Comparison of ENCODE assay signal across 16 mouse cellular contexts in the genomic region with DNA sequence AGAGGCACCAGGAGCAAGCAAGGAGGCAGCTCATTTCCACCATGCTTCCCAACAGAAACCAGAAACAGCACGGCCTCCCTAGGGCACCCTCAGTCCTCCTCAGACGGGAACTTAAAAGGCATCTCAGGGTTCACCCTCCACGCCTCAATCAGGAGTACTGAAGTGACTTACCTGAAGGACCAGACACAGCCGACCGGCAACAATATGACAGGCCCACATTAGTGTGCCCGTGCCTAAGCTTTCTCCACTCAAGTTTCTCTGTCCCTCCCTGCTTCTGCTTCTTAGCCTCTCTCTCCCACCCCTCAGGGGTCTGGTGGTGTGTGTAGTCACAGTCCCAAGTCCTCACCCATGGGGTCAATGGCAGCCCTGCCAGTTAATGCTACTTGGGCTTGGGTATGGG. TPM values are rescaled to one million over a fixed set of nuclear protein-coding genes. Genes with fewer than 3 reads are reported as not detected.
"Had no signal": no experiment of that assay in that cellular context is flagged by ENCODE, and none has a peak within 500 bp of the region (broad histone marks: within the 10 kb centered on the region; RNA-seq: fewer than 3 reads in every experiment).

No protein-coding gene starts in this region.

- H3K4me3 ChIP-seq: hindbrain, embryonic 15.5 days; limb, embryonic 13.5 days; lung, embryonic 15.5 days; midbrain, embryonic 13.5 days had no signal

- ATAC-seq: inflammation-experienced regulatory T-cells, adult 6 months; midbrain, embryonic 13.5 days had no signal

- DNase-seq: kidney, adult 11 months; kidney, adult 9 months; kidney, postnatal 36 days; layer of hippocampus, adult 9-11 months; layer of hippocampus, postnatal 36 days; thymus, postnatal 14 days had no signal

- H3K27ac ChIP-seq: hindbrain, embryonic 15.5 days; kidney, postnatal 0 days; limb, embryonic 13.5 days; liver, embryonic 14.5 days; lung, embryonic 15.5 days; midbrain, embryonic 13.5 days; stomach, postnatal 0 days had no signal

- H3K4me2 ChIP-seq: hindbrain, embryonic 15.5 days; limb, embryonic 13.5 days; lung, embryonic 15.5 days; midbrain, embryonic 13.5 days had no signal

- H3K9ac ChIP-seq: hindbrain, embryonic 15.5 days; limb, embryonic 13.5 days; liver, embryonic 14.5 days; lung, embryonic 15.5 days had no signal

- H3K9me3 ChIP-seq: hindbrain, embryonic 15.5 days; limb, embryonic 13.5 days; lung, embryonic 15.5 days; midbrain, embryonic 13.5 days had no signal

- H3K27me3 ChIP-seq: hindbrain, embryonic 15.5 days; limb, embryonic 13.5 days; lung, embryonic 15.5 days; midbrain, embryonic 13.5 days had no signal

RNA-seq across cellular contexts. Expression of a gene that starts 44.0 kb away (rescaled TPM):
- polyA plus RNA-seq: inflammation-experienced regulatory T-cells, adult 6 months; kidney, postnatal 0 days; midbrain, embryonic 13.5 days; neural tube, embryonic 11.5 days had no signal

RNA-seq across cellular contexts. Expression of a gene that starts 53.4 kb away (rescaled TPM):
- polyA plus RNA-seq: urinary bladder, adult 2 months had no signal
